Mouse (Mus musculus): Measurements from ENCODE around the gene Pcdh9. TPM values are rescaled to one million over a fixed set of nuclear protein-coding genes. Genes with fewer than 3 reads are reported as not detected.

Pcdh9 gene
- polyA plus RNA-seq, 1 experiment, result 34.5 TPM

- no peak for DNase-seq (ENCODE audit: extremely low spot score in 1 of 2, low spot score in 1 of 2)
Measured at GRCm38 (mm10) chr14:93585432-93586024, 305.0 kb downstream of the Pcdh9 start.

GRCm38 (mm10) chr14:93564361-93564760, 326.1 kb downstream of the Pcdh9 start:
- no peak for DNase-seq (ENCODE audit: extremely low spot score in 1 of 2, low spot score in 1 of 2)

DNA sequence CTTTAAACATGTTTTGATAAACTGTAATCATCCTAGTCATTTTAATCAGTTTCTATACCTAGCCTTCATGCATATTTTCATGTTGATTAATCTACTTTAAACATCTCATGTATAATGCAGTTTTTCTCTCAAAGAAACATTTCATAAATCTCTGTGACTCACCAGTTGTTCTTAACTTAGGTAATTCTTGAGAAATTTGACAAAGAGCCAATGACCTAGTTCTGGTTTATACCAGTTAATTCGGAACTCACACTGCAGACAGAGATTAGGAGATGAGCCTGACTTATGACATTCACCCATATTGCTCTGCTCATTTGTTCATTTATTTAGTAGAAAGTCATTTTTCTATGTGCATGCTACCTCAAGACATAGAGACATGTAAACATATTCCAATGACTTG, 328.9 kb downstream of the Pcdh9 start:
- DNase-seq (ENCODE audit: extremely low spot score in 1 of 2, low spot score in 1 of 2), result no peak

GRCm38 (mm10) chr14:93553771-93554170, 336.7 kb downstream of the Pcdh9 start:
- no peak for DNase-seq (ENCODE audit: extremely low spot score in 1 of 2, low spot score in 1 of 2)

DNA sequence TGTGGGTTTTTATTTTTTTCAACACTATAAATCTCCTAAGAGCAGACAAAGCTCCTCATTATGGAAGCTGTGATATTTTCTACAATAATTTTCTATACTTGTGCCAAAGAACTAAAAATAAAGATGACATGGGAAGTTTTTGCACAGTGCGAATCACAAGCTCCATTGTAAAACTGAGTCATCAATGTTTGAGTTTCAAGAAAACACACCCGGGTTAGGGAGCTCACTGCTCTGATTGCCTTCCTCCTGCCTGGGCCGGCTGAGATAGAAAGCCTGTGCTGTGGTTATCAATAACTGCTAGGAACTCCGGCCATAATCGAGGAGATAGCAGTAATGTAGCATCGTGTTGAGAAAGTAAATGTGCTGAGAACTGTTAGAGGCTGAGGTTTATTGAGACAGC, 344.9 kb downstream of the Pcdh9 start:
- DNase-seq (ENCODE audit: extremely low spot score in 1 of 2, low spot score in 1 of 2), result peak in 1 of 2 experiments; percentile 55

- no peak for DNase-seq (ENCODE audit: extremely low spot score in 1 of 2, low spot score in 1 of 2)
Measured at GRCm38 (mm10) chr14:93543970-93544627, 346.4 kb downstream of the Pcdh9 start.

GRCm38 (mm10) chr14:93543561-93543960, 346.9 kb downstream of the Pcdh9 start:
- DNase-seq (ENCODE audit: extremely low spot score in 1 of 2, low spot score in 1 of 2), result peak; percentile 41 to 63

GRCm38 (mm10) chr14:93534928-93535327, 355.6 kb downstream of the Pcdh9 start:
- peak in 1 of 2 experiments; percentile 50 for DNase-seq (ENCODE audit: extremely low spot score in 1 of 2, low spot score in 1 of 2)

DNA sequence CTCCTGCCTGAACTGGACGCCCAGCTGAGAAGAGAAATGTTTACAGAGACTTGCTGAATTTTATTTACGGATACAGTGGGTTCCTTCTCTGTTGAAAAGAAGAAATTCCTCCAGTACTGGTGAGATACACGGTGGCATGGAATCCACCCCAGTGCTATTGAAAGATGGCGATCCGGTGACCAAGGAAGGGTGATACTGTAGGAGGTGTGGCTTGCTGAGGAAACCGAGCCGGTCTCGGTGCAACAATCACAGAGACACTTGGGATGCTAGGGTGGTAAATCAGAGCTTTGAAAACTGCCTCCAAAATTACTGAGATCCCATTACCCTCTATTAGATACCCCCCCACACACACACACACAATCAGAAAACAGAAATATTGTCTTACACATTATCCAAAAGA, 367.0 kb downstream of the Pcdh9 start:
- no peak for DNase-seq (ENCODE audit: extremely low spot score in 1 of 2, low spot score in 1 of 2)

- no peak for DNase-seq (ENCODE audit: extremely low spot score in 1 of 2, low spot score in 1 of 2)
Measured at GRCm38 (mm10) chr14:93520166-93520565, 370.3 kb downstream of the Pcdh9 start.

DNA sequence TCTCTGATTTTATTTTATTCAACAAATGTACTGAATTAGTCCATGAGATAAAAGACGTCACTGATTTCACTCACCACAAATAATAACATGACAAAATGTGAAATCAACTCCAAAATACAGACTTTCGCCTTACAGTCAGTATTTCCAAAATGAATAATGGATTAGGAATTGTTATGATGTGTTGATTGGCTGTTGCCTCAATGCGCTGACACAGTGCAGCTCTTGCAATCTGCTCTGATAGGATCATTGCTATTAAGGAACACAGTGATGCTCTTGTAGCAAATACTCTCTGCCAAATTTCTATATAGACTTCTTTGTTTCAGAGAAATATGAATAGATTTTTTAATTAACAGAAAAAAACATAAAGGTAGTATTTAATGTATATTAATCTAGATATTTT, 373.8 kb downstream of the Pcdh9 start:
- DNase-seq (ENCODE audit: extremely low spot score in 1 of 2, low spot score in 1 of 2), result no peak

GRCm38 (mm10) chr14:93506107-93506506, 384.4 kb downstream of the Pcdh9 start:
- no peak for DNase-seq (ENCODE audit: extremely low spot score in 1 of 2, low spot score in 1 of 2)

- peak in 1 of 2 experiments; percentile 48 for DNase-seq (ENCODE audit: extremely low spot score in 1 of 2, low spot score in 1 of 2)
Measured at GRCm38 (mm10) chr14:93498813-93499690, 391.4 kb downstream of the Pcdh9 start.

DNA sequence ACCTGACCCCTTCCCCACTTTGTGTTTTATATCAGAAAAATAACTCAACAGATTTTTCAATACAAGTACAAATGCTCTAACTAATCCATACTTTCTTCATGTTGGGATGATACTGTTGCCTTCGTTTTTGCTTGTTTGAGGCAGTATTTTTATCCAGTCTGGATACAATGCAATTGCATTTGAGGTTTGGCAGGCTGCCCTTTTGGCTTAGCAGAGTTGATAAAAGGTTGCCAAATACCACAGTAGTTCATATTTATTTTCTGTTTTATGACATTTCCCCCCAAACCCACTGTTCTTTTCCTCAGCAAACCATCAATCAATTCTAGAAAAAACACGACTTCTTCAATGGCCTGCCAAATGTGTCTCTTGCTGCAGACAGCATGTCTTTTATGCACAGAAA, 415.5 kb downstream of the Pcdh9 start:
- DNase-seq (ENCODE audit: extremely low spot score in 1 of 2, low spot score in 1 of 2), result no peak

DNA sequence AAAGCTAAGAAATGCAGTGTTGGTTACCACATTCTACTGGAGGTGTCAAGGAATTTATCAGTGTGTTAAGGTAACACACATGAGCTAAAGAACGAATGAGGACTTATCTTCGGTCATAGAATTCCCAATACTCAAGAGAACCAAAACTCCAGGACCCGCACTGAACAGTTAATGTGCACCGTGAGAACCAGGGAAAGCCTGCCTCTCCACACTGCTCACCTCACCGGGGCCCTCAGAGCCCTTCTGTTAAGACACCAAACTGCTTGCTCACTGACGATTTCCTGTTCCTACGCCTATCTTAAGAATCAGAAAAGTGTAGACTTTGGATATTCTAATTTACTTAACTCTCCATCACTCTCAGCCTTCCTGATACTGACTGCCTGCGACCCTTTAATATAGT, 418.0 kb downstream of the Pcdh9 start:
- no peak for DNase-seq (ENCODE audit: extremely low spot score in 1 of 2, low spot score in 1 of 2)

GRCm38 (mm10) chr14:93463360-93463892, 427.1 kb downstream of the Pcdh9 start:
- no peak for DNase-seq (ENCODE audit: extremely low spot score in 1 of 2, low spot score in 1 of 2)

GRCm38 (mm10) chr14:93450930-93451665, 439.4 kb downstream of the Pcdh9 start:
- DNase-seq (ENCODE audit: extremely low spot score in 1 of 2, low spot score in 1 of 2), result no peak

DNA sequence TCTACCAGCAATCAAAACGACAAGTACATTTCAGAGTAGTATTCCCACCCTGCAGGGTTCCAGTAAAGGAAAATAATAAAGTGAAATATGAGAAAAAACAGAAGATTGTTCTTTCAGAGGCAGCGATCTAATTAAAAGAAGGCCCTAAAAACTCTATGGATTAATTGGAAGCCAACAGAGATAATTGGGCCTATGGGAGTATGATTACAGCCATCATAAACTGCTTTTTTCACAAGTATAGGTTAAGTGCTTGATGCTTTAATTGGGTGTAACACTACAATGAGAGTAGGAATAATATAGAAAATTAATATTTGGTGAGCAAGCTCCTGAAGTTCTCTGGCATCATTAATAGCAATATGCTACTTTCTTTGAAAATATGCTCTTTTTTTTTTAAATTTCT, 448.6 kb downstream of the Pcdh9 start:
- no peak for DNase-seq (ENCODE audit: extremely low spot score in 1 of 2, low spot score in 1 of 2)

GRCm38 (mm10) chr14:93437226-93437625, 453.3 kb downstream of the Pcdh9 start:
- DNase-seq (ENCODE audit: extremely low spot score in 1 of 2, low spot score in 1 of 2), result no peak

DNA sequence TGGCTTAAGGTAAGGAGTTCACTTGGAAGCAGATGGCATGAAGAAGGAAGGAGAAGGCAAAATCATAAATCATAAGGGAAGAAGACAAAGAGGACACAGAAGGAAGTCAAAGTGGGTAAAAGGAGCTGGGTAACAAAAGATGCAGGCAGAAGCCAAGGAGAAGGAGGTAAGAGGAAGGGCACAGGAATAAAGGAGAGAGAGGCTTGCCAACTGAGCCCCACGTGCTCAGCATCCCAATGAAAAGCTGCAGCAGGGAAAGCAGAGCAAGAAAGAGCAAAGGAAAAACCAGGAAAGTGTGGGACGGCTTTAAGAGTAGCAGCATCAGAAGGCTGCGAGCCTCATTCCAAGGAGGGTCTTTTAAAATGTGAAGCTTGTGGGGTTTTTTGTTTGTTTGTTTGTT, 473.7 kb downstream of the Pcdh9 start:
- peak in 1 of 2 experiments; percentile 65 for DNase-seq (ENCODE audit: extremely low spot score in 1 of 2, low spot score in 1 of 2)

GRCm38 (mm10) chr14:93415496-93415895, 475.0 kb downstream of the Pcdh9 start:
- DNase-seq (ENCODE audit: extremely low spot score in 1 of 2, low spot score in 1 of 2), result no peak

Data from frontal cortex, adult 2 months (tissue).